Mouse (Mus musculus) MEL (cell line): ENCODE results near the gene Elovl7. TPM values are rescaled to one million over a fixed set of nuclear protein-coding genes. Genes with fewer than 3 reads are reported as not detected.

Source experiments
- DNase-seq: peaks from one replicate; pipeline ENCODE4 v3.0.0; 2011; ENCODE audit warnings: low read depth, low spot score
- H3K27ac ChIP-seq: 2 replicates; pipeline ENCODE4 v1.5.1; 2012; ENCODE audit warnings: low read depth, mild to moderate bottlenecking, control low read depth, low read length, moderate library complexity; ENCODE audit not compliant: control insufficient read depth
- H3K27me3 ChIP-seq, 2 experiments: fragments of 150-350 bp in 1 of 2; sonication (generic) in 1 of 2; 2 replicates each; pipeline ENCODE4 v1.6.1; 2012; ENCODE audit warnings: low read length in 2 of 2, mild to moderate bottlenecking in 2 of 2, improper control_type of control experiment in 1 of 2, moderate library complexity in 1 of 2; ENCODE audit not compliant: insufficient read depth in 2 of 2, control insufficient read depth in 1 of 2
- H3K36me3 ChIP-seq, 2 experiments: 2 replicates each; pipeline ENCODE4 v1.6.1; 2012 to 2014; ENCODE audit warnings: low read length in 2 of 2, improper control_type of control experiment in 1 of 2, inconsistent platforms in 1 of 2, mild to moderate bottlenecking in 1 of 2; ENCODE audit not compliant: insufficient read depth in 2 of 2, control insufficient read depth in 1 of 2
- H3K4me1 ChIP-seq, 2 experiments: fragments of 150-350 bp in 1 of 2; sonication (generic) in 1 of 2; 2 replicates each; pipeline ENCODE4 v1.6.1; 2012; ENCODE audit warnings: low read length in 2 of 2, improper control_type of control experiment in 1 of 2, mild to moderate bottlenecking in 1 of 2; ENCODE audit not compliant: insufficient read depth in 2 of 2, control insufficient read depth in 1 of 2
- H3K4me3 ChIP-seq, 2 experiments: fragments of 150-350 bp in 1 of 2; sonication (generic) in 1 of 2; 2 replicates each; pipeline ENCODE4 v1.5.1; 2012; ENCODE audit warnings: low read depth in 2 of 2, low read length in 2 of 2, mild to moderate bottlenecking in 2 of 2, moderate library complexity in 2 of 2, control low read depth in 1 of 2, improper control_type of control experiment in 1 of 2; ENCODE audit not compliant: control insufficient read depth in 1 of 2, insufficient read depth in 1 of 2
- H3K79me2 ChIP-seq: 2 replicates; pipeline ENCODE4 v1.6.1; 2012; ENCODE audit warnings: mild to moderate bottlenecking, low read length, moderate library complexity; ENCODE audit not compliant: control insufficient read depth, poor library complexity, insufficient read depth
- H3K9ac ChIP-seq: 2 replicates; pipeline ENCODE4 v1.6.1; 2012; ENCODE audit warnings: low read depth, mild to moderate bottlenecking, control low read depth, low read length, moderate library complexity; ENCODE audit not compliant: control insufficient read depth, poor library complexity, severe bottlenecking
- H3K9me3 ChIP-seq: fragments of 150-350 bp; sonication (generic); replicated peaks from 2 replicates; pipeline ENCODE4 v1.6.1; 2012; ENCODE audit warnings: mild to moderate bottlenecking, low read length, improper control_type of control experiment, moderate library complexity; ENCODE audit not compliant: insufficient read depth
- BHLHE40 ChIP-seq: IDR thresholded peaks from 2 replicates; pipeline ENCODE4 v1.6.1; 2012; ENCODE audit warnings: low read depth, mild to moderate bottlenecking, inconsistent platforms, low read length, improper control_type of control experiment, borderline replicate concordance
- CHD1 ChIP-seq: IDR thresholded peaks from 2 replicates; pipeline ENCODE4 v1.6.1; 2012; ENCODE audit warnings: low read depth, mild to moderate bottlenecking, inconsistent platforms, low read length, improper control_type of control experiment
- CHD2 ChIP-seq: IDR thresholded peaks from 2 replicates; pipeline ENCODE4 v1.6.1; 2011; ENCODE audit warnings: low read length, improper control_type of control experiment
- E2F4 ChIP-seq: IDR thresholded peaks from 2 replicates; pipeline ENCODE4 v1.6.1; 2011; ENCODE audit warnings: low read depth, low read length, improper control_type of control experiment, borderline replicate concordance
- EP300 ChIP-seq, 2 experiments: IDR thresholded peaks; 2 replicates each; pipeline ENCODE4 v1.6.1; 2011; ENCODE audit warnings: improper control_type of control experiment in 2 of 2, low read length in 2 of 2, low read depth in 1 of 2, mild to moderate bottlenecking in 1 of 2
- ETS1 ChIP-seq: IDR thresholded peaks from 2 replicates; pipeline ENCODE4 v1.6.1; 2012; ENCODE audit warnings: low read depth, mild to moderate bottlenecking, inconsistent platforms, low read length, improper control_type of control experiment, moderate library complexity
- GATA1 ChIP-seq: IDR thresholded peaks from 2 replicates; pipeline ENCODE4 v1.6.1; 2011; ENCODE audit warnings: low read depth, low read length, improper control_type of control experiment
- KAT2A ChIP-seq: conservative IDR thresholded peaks from 2 replicates; pipeline ENCODE4 v1.6.1; 2012; ENCODE audit warnings: low read depth, low read length, improper control_type of control experiment, inconsistent platforms
- MAX ChIP-seq: IDR thresholded peaks from 2 replicates; pipeline ENCODE4 v1.6.1; 2011; ENCODE audit warnings: low read length, improper control_type of control experiment
- MAZ ChIP-seq: IDR thresholded peaks from 2 replicates; pipeline ENCODE4 v1.6.1; 2012; ENCODE audit warnings: low read depth, mild to moderate bottlenecking, inconsistent platforms, low read length, improper control_type of control experiment
- MEF2A ChIP-seq: IDR thresholded peaks from 2 replicates; pipeline ENCODE4 v1.6.1; 2014; ENCODE audit warnings: low read depth, mild to moderate bottlenecking, inconsistent platforms, low read length, improper control_type of control experiment; ENCODE audit not compliant: poor library complexity, insufficient replicate concordance, severe bottlenecking; ENCODE audit errors: extremely low read depth
- MYB ChIP-seq: IDR thresholded peaks from 2 replicates; pipeline ENCODE4 v1.6.1; 2011; ENCODE audit warnings: mild to moderate bottlenecking, low read depth, low read length, improper control_type of control experiment
- MYC ChIP-seq: IDR thresholded peaks from 2 replicates; pipeline ENCODE4 v1.6.1; 2011; ENCODE audit warnings: low read depth, mild to moderate bottlenecking, low read length, improper control_type of control experiment, moderate library complexity
- NELFE ChIP-seq: IDR thresholded peaks from 2 replicates; pipeline ENCODE4 v1.6.1; 2011; ENCODE audit warnings: low read depth, low read length, improper control_type of control experiment
- NRF1 ChIP-seq: IDR thresholded peaks from 2 replicates; pipeline ENCODE4 v1.6.1; 2014; ENCODE audit warnings: low read depth, mild to moderate bottlenecking, inconsistent platforms, low read length, improper control_type of control experiment, moderate library complexity; ENCODE audit not compliant: poor library complexity, insufficient read depth, severe bottlenecking
- SIN3A ChIP-seq: IDR thresholded peaks from 2 replicates; pipeline ENCODE4 v1.6.1; 2012; ENCODE audit warnings: low read length, improper control_type of control experiment, inconsistent platforms
- TCF12 ChIP-seq: IDR thresholded peaks from 2 replicates; pipeline ENCODE4 v1.6.1; 2014; ENCODE audit warnings: low read depth, mild to moderate bottlenecking, inconsistent platforms, low read length, improper control_type of control experiment, moderate library complexity
- UBTF ChIP-seq: IDR thresholded peaks from 2 replicates; pipeline ENCODE4 v1.6.1; 2012; ENCODE audit warnings: low read depth, mild to moderate bottlenecking, inconsistent platforms, low read length, improper control_type of control experiment, moderate library complexity, borderline replicate concordance; ENCODE audit not compliant: insufficient read depth
- USF1 ChIP-seq: IDR thresholded peaks from 2 replicates; pipeline ENCODE4 v1.6.1; 2014; ENCODE audit warnings: low read depth, mild to moderate bottlenecking, inconsistent platforms, low read length, improper control_type of control experiment, moderate library complexity
- ZMIZ1 ChIP-seq: IDR thresholded peaks from 2 replicates; pipeline ENCODE4 v1.6.1; 2012; ENCODE audit warnings: low read depth, mild to moderate bottlenecking, inconsistent platforms, low read length, improper control_type of control experiment, moderate library complexity
- polyA plus RNA-seq, 2 experiments: library from polyadenylated mRNA; stranded (reverse) in 1 of 2; unstranded in 1 of 2; fragments of >175 nt in 1 of 2; fragments of >200 nt in 1 of 2; gene quantifications; 2 replicates each; pipeline versions ENCODE4 v1.2.1 to v1.2.4; 2012; ENCODE audit warnings: low replicate concordance in 2 of 2, low read depth in 1 of 2; ENCODE audit not compliant: insufficient read length in 2 of 2, insufficient read depth in 1 of 2, missing spikeins in 1 of 2
- total RNA-seq: library from RNA; depleted of rRNA; stranded (reverse); fragments of 300-350 nt; gene quantifications from 2 replicates; pipeline ENCODE4 v1.2.3, GENCODE M21; 2012

The Elovl7 gene
- total and polyA plus RNA-seq, 3 experiments, result not detected

- DNase-seq, result no peak
- Histone ChIP-seq H3K9me3 (no peaks in the 10 kb centered on the region), H3K36me3 (peaks cover 0 to 3% of the 10 kb centered on the region in 2 experiments; a peak in 2 of 4 replicates), H3K27me3 (peaks cover 3 to 5% of the 10 kb centered on the region in 2 experiments), H3K79me2 (no peaks in the 10 kb centered on the region), H3K27ac (no peak overlapping the region), H3K9ac (no peak overlapping the region), H3K4me1 (peaks cover 3 to 5% of the 10 kb centered on the region in 2 experiments; a peak in 2 of 4 replicates), H3K4me3 (no peak overlapping the region)
- TF ChIP-seq MAX, result no peak
- no peak for TF ChIP-seq MAZ
Measured at GRCm38 (mm10) chr13:108276561-108276960, 62.4 kb downstream of the Elovl7 start.

- no peaks in the 10 kb centered on the region; a peak in 1 of 4 replicates for H3K4me1 ChIP-seq
- H3K36me3 ChIP-seq, result no peaks in the 10 kb centered on the region
- no peak for TF ChIP-seq KAT2A
- TF ChIP-seq GATA1, result no peak
- TF ChIP-seq UBTF, result no peak
- no peak for TF ChIP-seq NELFE
- TF ChIP-seq MAX, result no peak
- no peak for TF ChIP-seq EP300 (IDR thresholded peaks at IDR 0.05; ENCODE audit: low read depth in 1 of 2, low read length in 2 of 2)
- TF ChIP-seq BHLHE40, result no peak
- no peak for TF ChIP-seq ETS1
- no peak for TF ChIP-seq ZMIZ1
- no peak for TF ChIP-seq USF1
- no peak for TF ChIP-seq MYC
- TF ChIP-seq TCF12, result no peak
- no peak for TF ChIP-seq MEF2A
Measured at GRCm38 (mm10) chr13:108277320-108277719, 63.1 kb downstream of the Elovl7 start.

GRCm38 (mm10) chr13:108278592-108278991 is 64.4 kb downstream of the Elovl7 start:
- Histone ChIP-seq H3K9me3 (no peaks in the 10 kb centered on the region), H3K27me3 (peaks cover 5% of the 10 kb centered on the region in 2 experiments), H3K9ac (no peak overlapping the region), H3K4me3 (no peak overlapping the region), H3K27ac (no peak overlapping the region), H3K79me2 (no peaks in the 10 kb centered on the region), H3K4me1 (no peaks in the 10 kb centered on the region), H3K36me3 (no peaks in the 10 kb centered on the region)
- TF ChIP-seq UBTF (no peak), E2F4 (no peak), MYB (no peak), CHD2 (no peak), BHLHE40 (no peak), MYC (no peak), NELFE (no peak), CHD1 (no peak), SIN3A (no peak), MAZ (no peak), NRF1 (no peak), ZMIZ1 (no peak), USF1 (no peak)
- no peak for DNase-seq

More at GRCm38 (mm10) chr13:108277320-108277719, 63.1 kb downstream of the Elovl7 start:
- peaks cover 5% of the 10 kb centered on the region in 2 experiments for H3K27me3 ChIP-seq
- no peak overlapping the region for H3K9ac ChIP-seq
- no peaks in the 10 kb centered on the region for H3K9me3 ChIP-seq
- H3K79me2 ChIP-seq, result no peaks in the 10 kb centered on the region
- no peak overlapping the region for H3K4me3 ChIP-seq
- no peak for DNase-seq
- no peak overlapping the region for H3K27ac ChIP-seq
